Mouse (Mus musculus): ENCODE results near the gene Nodal. TPM values are rescaled to one million over a fixed set of nuclear protein-coding genes. Genes with fewer than 3 reads are reported as not detected.
A peak's percentile ranks its signal among the peaks of the same experiment; 100 is the strongest.

The Nodal gene
- polyA plus RNA-seq, 1 experiment, result 52.2 TPM

- H3K4me3 ChIP-seq (ENCODE audit: low read depth, low read length), result peak overlapping the region; percentile 11
- no peak for TF ChIP-seq CTCF (IDR thresholded peaks at IDR 0.05; ENCODE audit: low read depth, low read length)
- TF ChIP-seq POLR2A (IDR thresholded peaks at IDR 0.05; ENCODE audit: insufficient read depth, low read length), result no peak
- no peak for TF ChIP-seq EP300 (IDR thresholded peaks at IDR 0.05; ENCODE audit: insufficient read depth, low read depth, low read length)
- H3K4me1 ChIP-seq (ENCODE audit: control insufficient read depth, insufficient read depth, low read length), result peaks cover 22% of the 10 kb centered on the region
Observed at GRCm38 (mm10) chr10:61374771-61375481, 42.8 kb upstream of the Nodal start.

GRCm38 (mm10) chr10:61378050-61378449, 39.7 kb upstream of the Nodal start:
- no peak overlapping the region for H3K4me3 ChIP-seq (ENCODE audit: low read depth, low read length)
- TF ChIP-seq EP300 (IDR thresholded peaks at IDR 0.05; ENCODE audit: insufficient read depth, low read depth, low read length) (no peak), POLR2A (IDR thresholded peaks at IDR 0.05; ENCODE audit: insufficient read depth, low read length) (no peak), CTCF (IDR thresholded peaks at IDR 0.05; ENCODE audit: low read depth, low read length) (no peak)
- H3K4me1 ChIP-seq (ENCODE audit: control insufficient read depth, insufficient read depth, low read length), result peaks cover 24% of the 10 kb centered on the region
- H3K9ac ChIP-seq (ENCODE audit: low read depth, poor library complexity, severe bottlenecking), result no peak overlapping the region
- no peaks in the 10 kb centered on the region for H3K36me3 ChIP-seq (ENCODE audit: control insufficient read depth, insufficient read depth, low read length, poor library complexity, severe bottlenecking)
- no peak overlapping the region for H3K27ac ChIP-seq (ENCODE audit: insufficient read depth, low read length)
- no peaks in the 10 kb centered on the region for H3K9me3 ChIP-seq (replicated peaks; ENCODE audit: control insufficient read depth, insufficient read depth, low read length, poor library complexity, severe bottlenecking)
- H3K27me3 ChIP-seq (ENCODE audit: control insufficient read depth, insufficient read depth, low read length, poor library complexity, severe bottlenecking), result no peaks in the 10 kb centered on the region

More at GRCm38 (mm10) chr10:61374771-61375481, 42.8 kb upstream of the Nodal start:
- peak overlapping the region; percentile 52 for H3K27ac ChIP-seq (ENCODE audit: insufficient read depth, low read length)
- no peaks in the 10 kb centered on the region for H3K36me3 ChIP-seq (ENCODE audit: control insufficient read depth, insufficient read depth, low read length, poor library complexity, severe bottlenecking)
- no peak overlapping the region for H3K9ac ChIP-seq (ENCODE audit: low read depth, poor library complexity, severe bottlenecking)
- H3K27me3 ChIP-seq (ENCODE audit: control insufficient read depth, insufficient read depth, low read length, poor library complexity, severe bottlenecking), result no peaks in the 10 kb centered on the region
- no peaks in the 10 kb centered on the region for H3K9me3 ChIP-seq (replicated peaks; ENCODE audit: control insufficient read depth, insufficient read depth, low read length, poor library complexity, severe bottlenecking)

DNA sequence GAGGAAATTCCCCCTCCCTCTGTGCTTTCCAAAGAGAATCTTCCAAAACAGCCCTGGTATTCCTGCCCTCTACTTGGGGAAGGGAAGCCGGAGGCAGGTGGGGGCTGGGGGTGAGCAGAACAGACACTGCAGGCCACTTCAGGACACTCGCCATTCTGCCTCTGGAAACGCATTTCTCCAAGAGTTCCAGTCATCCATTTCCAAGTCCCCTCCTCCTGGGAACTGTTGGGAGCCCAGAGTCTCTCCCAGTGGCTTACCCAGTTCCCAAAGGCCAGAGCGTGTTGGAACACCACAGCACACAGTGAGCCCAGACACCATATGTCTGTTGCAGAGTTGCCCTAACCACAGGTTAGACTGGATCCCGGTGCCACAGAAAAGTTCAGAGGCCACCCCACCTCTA, 39.1 kb upstream of the Nodal start:
- Histone ChIP-seq H3K27ac (ENCODE audit: insufficient read depth, low read length) (no peak overlapping the region), H3K27me3 (ENCODE audit: control insufficient read depth, insufficient read depth, low read length, poor library complexity, severe bottlenecking) (no peaks in the 10 kb centered on the region), H3K36me3 (ENCODE audit: control insufficient read depth, insufficient read depth, low read length, poor library complexity, severe bottlenecking) (no peaks in the 10 kb centered on the region), H3K9ac (ENCODE audit: low read depth, poor library complexity, severe bottlenecking) (no peak overlapping the region), H3K4me3 (ENCODE audit: low read depth, low read length) (no peak overlapping the region), H3K9me3 (replicated peaks; ENCODE audit: control insufficient read depth, insufficient read depth, low read length, poor library complexity, severe bottlenecking) (no peaks in the 10 kb centered on the region), H3K4me1 (ENCODE audit: control insufficient read depth, insufficient read depth, low read length) (peaks cover 22% of the 10 kb centered on the region)
- TF ChIP-seq POLR2A (IDR thresholded peaks at IDR 0.05; ENCODE audit: insufficient read depth, low read length) (no peak), EP300 (IDR thresholded peaks at IDR 0.05; ENCODE audit: insufficient read depth, low read depth, low read length) (no peak), CTCF (IDR thresholded peaks at IDR 0.05; ENCODE audit: low read depth, low read length) (no peak)

GRCm38 (mm10) chr10:61379340-61380040, 38.3 kb upstream of the Nodal start:
- Histone ChIP-seq H3K4me1 (ENCODE audit: control insufficient read depth, insufficient read depth, low read length) (peaks cover 18% of the 10 kb centered on the region), H3K9me3 (replicated peaks; ENCODE audit: control insufficient read depth, insufficient read depth, low read length, poor library complexity, severe bottlenecking) (no peaks in the 10 kb centered on the region), H3K4me3 (ENCODE audit: low read depth, low read length) (no peak overlapping the region), H3K9ac (ENCODE audit: low read depth, poor library complexity, severe bottlenecking) (no peak overlapping the region), H3K36me3 (ENCODE audit: control insufficient read depth, insufficient read depth, low read length, poor library complexity, severe bottlenecking) (no peaks in the 10 kb centered on the region), H3K27me3 (ENCODE audit: control insufficient read depth, insufficient read depth, low read length, poor library complexity, severe bottlenecking) (no peaks in the 10 kb centered on the region), H3K27ac (ENCODE audit: insufficient read depth, low read length) (no peak overlapping the region)
- TF ChIP-seq EP300 (IDR thresholded peaks at IDR 0.05; ENCODE audit: insufficient read depth, low read depth, low read length) (no peak), CTCF (IDR thresholded peaks at IDR 0.05; ENCODE audit: low read depth, low read length) (no peak), POLR2A (IDR thresholded peaks at IDR 0.05; ENCODE audit: insufficient read depth, low read length) (no peak)

- Histone ChIP-seq H3K27ac (ENCODE audit: insufficient read depth, low read length) (no peak overlapping the region), H3K4me3 (ENCODE audit: low read depth, low read length) (no peak overlapping the region; the same call in 1 of the 2 replicates), H3K27me3 (ENCODE audit: control insufficient read depth, insufficient read depth, low read length, poor library complexity, severe bottlenecking) (no peaks in the 10 kb centered on the region), H3K9ac (ENCODE audit: low read depth, poor library complexity, severe bottlenecking) (no peak overlapping the region), H3K36me3 (ENCODE audit: control insufficient read depth, insufficient read depth, low read length, poor library complexity, severe bottlenecking) (no peaks in the 10 kb centered on the region), H3K9me3 (replicated peaks; ENCODE audit: control insufficient read depth, insufficient read depth, low read length, poor library complexity, severe bottlenecking) (no peaks in the 10 kb centered on the region), H3K4me1 (ENCODE audit: control insufficient read depth, insufficient read depth, low read length) (peaks cover 15% of the 10 kb centered on the region)
- TF ChIP-seq EP300 (IDR thresholded peaks at IDR 0.05; ENCODE audit: insufficient read depth, low read depth, low read length), result no peak
- TF ChIP-seq CTCF (IDR thresholded peaks at IDR 0.05; ENCODE audit: low read depth, low read length), result no peak
- no peak for TF ChIP-seq POLR2A (IDR thresholded peaks at IDR 0.05; ENCODE audit: insufficient read depth, low read length)
Observed at GRCm38 (mm10) chr10:61380186-61380585, 37.6 kb upstream of the Nodal start.

GRCm38 (mm10) chr10:61381823-61382222, 35.9 kb upstream of the Nodal start:
- H3K4me3 ChIP-seq (ENCODE audit: low read depth, low read length), result peak overlapping the region; percentile 76
- TF ChIP-seq POLR2A (IDR thresholded peaks at IDR 0.05; ENCODE audit: insufficient read depth, low read length), result no peak
- no peak overlapping the region for H3K27ac ChIP-seq (ENCODE audit: insufficient read depth, low read length)
- no peaks in the 10 kb centered on the region for H3K36me3 ChIP-seq (ENCODE audit: control insufficient read depth, insufficient read depth, low read length, poor library complexity, severe bottlenecking)
- H3K9ac ChIP-seq (ENCODE audit: low read depth, poor library complexity, severe bottlenecking), result peak overlapping the region; percentile 72
- H3K9me3 ChIP-seq (replicated peaks; ENCODE audit: control insufficient read depth, insufficient read depth, low read length, poor library complexity, severe bottlenecking), result no peaks in the 10 kb centered on the region
- H3K27me3 ChIP-seq (ENCODE audit: control insufficient read depth, insufficient read depth, low read length, poor library complexity, severe bottlenecking), result no peaks in the 10 kb centered on the region
- peaks cover 15% of the 10 kb centered on the region for H3K4me1 ChIP-seq (ENCODE audit: control insufficient read depth, insufficient read depth, low read length)

All from ES-Bruce4 (cell line).